Mouse (Mus musculus) neural tube, embryonic 15.5 days (tissue): ENCODE measurements around the gene Myl3. TPM values are rescaled to one million over a fixed set of nuclear protein-coding genes. Genes with fewer than 3 reads are reported as not detected.

Experiments used
- ATAC-seq: fragments of 200-750 bp; cut with Nextera tagmentation; 2 replicates; pipeline ENCODE4 v1.8.0; 2017; ENCODE audit warnings: mild to moderate bottlenecking, moderate TSS enrichment, moderate library complexity; ENCODE audit not compliant: low FRiP score
- H3K27ac ChIP-seq: fragments of 300-500 bp; sonication (generic); replicated peaks from 2 replicates; pipeline ENCODE4 v1.5.1; 2015; ENCODE audit warnings: mild to moderate bottlenecking, inconsistent platforms
- H3K27me3 ChIP-seq: fragments of 300-500 bp; sonication (generic); replicated peaks from 2 replicates; pipeline ENCODE4 v1.6.1; 2015; ENCODE audit warnings: inconsistent platforms
- H3K36me3 ChIP-seq: fragments of 300-500 bp; sonication (generic); 2 replicates; pipeline ENCODE4 v1.6.1; 2015; ENCODE audit warnings: inconsistent platforms
- H3K4me1 ChIP-seq: fragments of 300-500 bp; sonication (generic); 2 replicates; pipeline ENCODE4 v1.6.1; 2015; ENCODE audit warnings: inconsistent platforms
- H3K4me2 ChIP-seq: fragments of 300-500 bp; sonication (generic); 2 replicates; pipeline ENCODE4 v1.6.1; 2015; ENCODE audit warnings: inconsistent platforms, mild to moderate bottlenecking, moderate library complexity
- H3K4me3 ChIP-seq: fragments of 300-500 bp; sonication (generic); replicated peaks from 2 replicates; pipeline ENCODE4 v1.5.1; 2015; ENCODE audit warnings: mild to moderate bottlenecking, inconsistent platforms
- H3K9ac ChIP-seq: fragments of 300-500 bp; sonication (generic); replicated peaks from 2 replicates; pipeline ENCODE4 v1.6.1; 2015; ENCODE audit warnings: mild to moderate bottlenecking, inconsistent platforms
- H3K9me3 ChIP-seq: fragments of 300-500 bp; sonication (generic); replicated peaks from 2 replicates; pipeline ENCODE4 v1.6.1; 2016; ENCODE audit warnings: inconsistent platforms
- WGBS: fragments of 180-500 bp; shearing (Covaris S2); methylation state at CpG from one replicate; pipeline ENCODE4 v1.1.7; 2015; ENCODE audit warnings: mixed read lengths; 5-methylcytosine and 5-hydroxymethylcytosine counted together
- polyA plus RNA-seq: library from polyadenylated mRNA; unstranded; fragments of >200 nt; fragmentation: Nextera tagmentation; extraction: Ambion mirVana; gene quantifications from 2 replicates; pipeline ENCODE4 v1.2.1, GENCODE M21; 2015

Gene Myl3
- polyA plus RNA-seq, 1 experiment from 2014 or later = 4.1 TPM

GRCm38 (mm10) chr9:110746961-110747360 lies 5.3 kb downstream of the Myl3 start, which contains the start of gene Pth1r:
Gene Pth1r, minus strand, starts transcription at chr9:110747145.
- ATAC-seq = no peak

GRCm38 (mm10) chr9:110748451-110748850 lies 6.8 kb downstream of the Myl3 start:
- Histone ChIP-seq H3K27me3 (peaks cover 21% of the 10 kb centered on the region), H3K9ac (no peak overlapping the region), H3K4me1 (peaks cover 5% of the 10 kb centered on the region), H3K27ac (no peak overlapping the region), H3K4me2 (no peak overlapping the region), H3K9me3 (no peaks in the 10 kb centered on the region), H3K4me3 (no peak overlapping the region), H3K36me3 (no peaks in the 10 kb centered on the region)
- no peak for ATAC-seq
- 81% methylated on average over 2 of the region's 2 CpGs for WGBS

More at GRCm38 (mm10) chr9:110746961-110747360, 5.3 kb downstream of the Myl3 start, which contains the start of gene Pth1r:
- peaks cover 21% of the 10 kb centered on the region for H3K27me3 ChIP-seq
- H3K4me1 ChIP-seq = peaks cover 20% of the 10 kb centered on the region
- H3K4me2 ChIP-seq = no peak within 1 kb of the TSS
- H3K36me3 ChIP-seq = no peaks in the 10 kb centered on the region
- no peak within 1 kb of the TSS for H3K4me3 ChIP-seq
- no peak within 1 kb of the TSS for H3K9ac ChIP-seq
- no peaks in the 10 kb centered on the region for H3K9me3 ChIP-seq
- 63% methylated on average over 7 of the region's 7 CpGs for WGBS
- H3K27ac ChIP-seq = no peak within 1 kb of the TSS

- H3K4me2 ChIP-seq = no peak overlapping the region
- 0 out of 2 replicates have a peak, but pooled peaks cover 8% of the 10 kb centered on the region for H3K27me3 ChIP-seq
- H3K9ac ChIP-seq = no peak overlapping the region
- H3K9me3 ChIP-seq = no peaks in the 10 kb centered on the region
- H3K36me3 ChIP-seq = no peaks in the 10 kb centered on the region
- no peak for ATAC-seq
- 48% methylated on average over 14 of the region's 14 CpGs for WGBS
- no peak overlapping the region for H3K4me3 ChIP-seq
- H3K4me1 ChIP-seq = no peaks in the 10 kb centered on the region
- no peak overlapping the region for H3K27ac ChIP-seq
Measured at GRCm38 (mm10) chr9:110750404-110751187, 8.9 kb downstream of the Myl3 start.

GRCm38 (mm10) chr9:110751412-110751811 lies 9.8 kb downstream of the Myl3 start:
- WGBS = 83% methylated on average over 5 of the region's 5 CpGs
- H3K27me3 ChIP-seq = 0 out of 2 replicates have a peak, but pooled peaks cover 3% of the 10 kb centered on the region
- H3K4me2 ChIP-seq = no peak overlapping the region

GRCm38 (mm10) chr9:110752917-110753435 lies 11.3 kb downstream of the Myl3 start:
- ATAC-seq = no peak
- H3K27me3 ChIP-seq = no peaks in the 10 kb centered on the region
- no peaks in the 10 kb centered on the region for H3K4me1 ChIP-seq
- no peaks in the 10 kb centered on the region for H3K9me3 ChIP-seq
- 71% methylated on average over 4 of the region's 4 CpGs for WGBS
- H3K27ac ChIP-seq = no peak overlapping the region
- H3K4me3 ChIP-seq = no peak overlapping the region
- no peak overlapping the region for H3K4me2 ChIP-seq
- H3K9ac ChIP-seq = no peak overlapping the region
- H3K36me3 ChIP-seq = no peaks in the 10 kb centered on the region

More at GRCm38 (mm10) chr9:110751412-110751811, 9.8 kb downstream of the Myl3 start:
- Histone ChIP-seq H3K9me3 (no peaks in the 10 kb centered on the region), H3K27ac (no peak overlapping the region), H3K4me1 (no peaks in the 10 kb centered on the region), H3K36me3 (no peaks in the 10 kb centered on the region), H3K9ac (no peak overlapping the region), H3K4me3 (no peak overlapping the region)
- ATAC-seq = no peak

- H3K27ac ChIP-seq = no peak overlapping the region
- H3K9ac ChIP-seq = no peak overlapping the region
- no peaks in the 10 kb centered on the region for H3K36me3 ChIP-seq
- no peaks in the 10 kb centered on the region for H3K9me3 ChIP-seq
- H3K4me1 ChIP-seq = no peaks in the 10 kb centered on the region
- no peaks in the 10 kb centered on the region for H3K27me3 ChIP-seq
- WGBS = 83% methylated on average over 4 of the region's 4 CpGs
- H3K4me2 ChIP-seq = no peak overlapping the region
- no peak overlapping the region for H3K4me3 ChIP-seq
- ATAC-seq = no peak
Measured at GRCm38 (mm10) chr9:110753773-110754172, 12.1 kb downstream of the Myl3 start.

GRCm38 (mm10) chr9:110757816-110758215 lies 16.2 kb downstream of the Myl3 start:
- no peaks in the 10 kb centered on the region for H3K9me3 ChIP-seq
- no peak overlapping the region for H3K4me2 ChIP-seq
- no peak for ATAC-seq
- no peaks in the 10 kb centered on the region for H3K36me3 ChIP-seq
- H3K4me1 ChIP-seq = no peaks in the 10 kb centered on the region
- H3K9ac ChIP-seq = no peak overlapping the region
- 82% methylated on average over 5 of the region's 5 CpGs for WGBS
- H3K4me3 ChIP-seq = no peak overlapping the region
- H3K27ac ChIP-seq = no peak overlapping the region
- H3K27me3 ChIP-seq = no peaks in the 10 kb centered on the region

GRCm38 (mm10) chr9:110758605-110759004 lies 16.9 kb downstream of the Myl3 start:
- no peak overlapping the region for H3K9ac ChIP-seq
- H3K27me3 ChIP-seq = no peaks in the 10 kb centered on the region
- 76% methylated on average over 8 of the region's 8 CpGs for WGBS

GRCm38 (mm10) chr9:110759265-110759664 lies 17.6 kb downstream of the Myl3 start:
- no peak for ATAC-seq
- H3K36me3 ChIP-seq = no peaks in the 10 kb centered on the region
- H3K4me3 ChIP-seq = no peak overlapping the region
- H3K9ac ChIP-seq = no peak overlapping the region
- H3K27ac ChIP-seq = no peak overlapping the region
- no peaks in the 10 kb centered on the region for H3K27me3 ChIP-seq
- no peak overlapping the region for H3K4me2 ChIP-seq
- no peaks in the 10 kb centered on the region for H3K4me1 ChIP-seq
- no peaks in the 10 kb centered on the region for H3K9me3 ChIP-seq
- 71% methylated on average over 2 of the region's 2 CpGs for WGBS

More at GRCm38 (mm10) chr9:110758605-110759004, 16.9 kb downstream of the Myl3 start:
- no peaks in the 10 kb centered on the region for H3K9me3 ChIP-seq
- ATAC-seq = no peak
- no peaks in the 10 kb centered on the region for H3K36me3 ChIP-seq
- no peaks in the 10 kb centered on the region for H3K4me1 ChIP-seq
- no peak overlapping the region for H3K4me3 ChIP-seq
- H3K4me2 ChIP-seq = no peak overlapping the region
- H3K27ac ChIP-seq = no peak overlapping the region

GRCm38 (mm10) chr9:110760886-110761285 lies 19.2 kb downstream of the Myl3 start:
- no peaks in the 10 kb centered on the region for H3K36me3 ChIP-seq
- H3K27ac ChIP-seq = no peak overlapping the region
- H3K4me2 ChIP-seq = no peak overlapping the region
- H3K4me1 ChIP-seq = no peaks in the 10 kb centered on the region
- no peaks in the 10 kb centered on the region for H3K9me3 ChIP-seq
- 86% methylated on average over 8 of the region's 8 CpGs for WGBS
- no peak for ATAC-seq
- H3K4me3 ChIP-seq = no peak overlapping the region
- no peaks in the 10 kb centered on the region for H3K27me3 ChIP-seq
- no peak overlapping the region for H3K9ac ChIP-seq

GRCm38 (mm10) chr9:110762763-110763162 lies 21.1 kb downstream of the Myl3 start:
- Histone ChIP-seq H3K4me2 (no peak overlapping the region), H3K9ac (no peak overlapping the region), H3K4me1 (no peaks in the 10 kb centered on the region), H3K27ac (no peak overlapping the region), H3K4me3 (no peak overlapping the region), H3K9me3 (no peaks in the 10 kb centered on the region), H3K27me3 (no peaks in the 10 kb centered on the region), H3K36me3 (no peaks in the 10 kb centered on the region)
- 64% methylated on average over 10 of the region's 10 CpGs for WGBS
- no peak for ATAC-seq

GRCm38 (mm10) chr9:110763405-110763804 lies 21.7 kb downstream of the Myl3 start:
- no peak for ATAC-seq
- WGBS = 50% methylated on average over 2 of the region's 2 CpGs

More at GRCm38 (mm10) chr9:110763405-110763804, 21.7 kb downstream of the Myl3 start:
- H3K27me3 ChIP-seq = no peaks in the 10 kb centered on the region
- no peaks in the 10 kb centered on the region for H3K4me1 ChIP-seq
- no peaks in the 10 kb centered on the region for H3K9me3 ChIP-seq
- no peak overlapping the region for H3K4me3 ChIP-seq
- no peak overlapping the region for H3K4me2 ChIP-seq
- no peaks in the 10 kb centered on the region for H3K36me3 ChIP-seq
- H3K27ac ChIP-seq = no peak overlapping the region
- no peak overlapping the region for H3K9ac ChIP-seq
